In the genomic region with DNA sequence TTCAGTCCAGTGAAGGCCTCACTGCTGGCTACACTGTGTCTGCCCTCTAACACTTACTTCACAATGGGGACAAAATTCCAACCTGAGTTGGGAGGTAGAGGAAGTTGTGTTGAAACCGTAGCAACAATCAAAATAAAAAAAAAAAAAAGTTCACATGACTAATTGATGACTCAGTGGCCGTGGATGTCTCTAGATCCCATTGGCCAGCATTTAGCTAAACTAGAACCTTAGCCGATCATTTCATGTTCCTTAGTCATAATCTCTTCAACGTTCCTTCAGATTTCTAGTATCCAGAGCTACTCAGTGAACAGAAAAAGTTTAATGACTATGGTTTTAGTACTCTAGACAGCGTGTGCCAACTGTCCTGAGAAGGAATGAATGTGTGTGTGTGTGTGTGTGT, we compare ENCODE assay signal across 26 mouse cellular contexts. TPM values are rescaled to one million over a fixed set of nuclear protein-coding genes. Genes with fewer than 3 reads are reported as not detected.
DNase-seq lines count a peak whose midpoint lies in the region; ATAC-seq and TF ChIP-seq lines count a peak whose summit lies in the region.
"Had no signal": no experiment of that assay in that cellular context is flagged by ENCODE, and none has a peak within 500 bp of the region (broad histone marks: within the 10 kb centered on the region; RNA-seq: fewer than 3 reads in every experiment).

No protein-coding gene starts in this region.

- H3K4me2 ChIP-seq in liver, embryonic 12.5 days = no peak overlapping the region
- H3K4me2 ChIP-seq: forebrain, embryonic 12.5 days; heart, embryonic 13.5 days; hindbrain, embryonic 14.5 days; limb, embryonic 13.5 days; liver, embryonic 15.5 days; midbrain, embryonic 15.5 days; neural tube, embryonic 12.5 days had no signal

- peak overlapping the region; percentile 50 for H3K9ac ChIP-seq in liver, adult 2 months (ENCODE audit: low read depth, low read length)
- no peak overlapping the region for H3K9ac ChIP-seq in liver, embryonic 12.5 days
- H3K9ac ChIP-seq: forebrain, embryonic 12.5 days; heart, embryonic 13.5 days; hindbrain, embryonic 14.5 days; limb, embryonic 13.5 days; liver, embryonic 15.5 days; midbrain, embryonic 15.5 days; neural tube, embryonic 12.5 days had no signal

- no peak overlapping the region for H3K4me3 ChIP-seq in liver, adult 2 months (ENCODE audit: insufficient read depth, low read depth, low read length)
- no peak overlapping the region for H3K4me3 ChIP-seq in liver, embryonic 12.5 days
- H3K4me3 ChIP-seq: forebrain, embryonic 12.5 days; heart, embryonic 13.5 days; limb, embryonic 13.5 days; liver, embryonic 15.5 days; midbrain, embryonic 15.5 days; neural tube, embryonic 12.5 days had no signal

- 24% methylated on average over 5 of the region's 5 CpGs for WGBS in liver, adult 2 months
- 70% methylated on average over 5 of the region's 5 CpGs for WGBS in liver, embryonic 12.5 days (ENCODE audit: insufficient replicate concordance)

- H3K79me2 ChIP-seq in liver, adult 2 months (ENCODE audit: control insufficient read depth, insufficient read depth, low read length) = no peaks in the 10 kb centered on the region

- TF ChIP-seq CTCF in liver, adult 2 months (IDR thresholded peaks at IDR 0.05; ENCODE audit: low read depth, low read length) = no peak

- peak overlapping the region; percentile 97 for H3K27ac ChIP-seq in liver, adult 2 months (replicated peaks; ENCODE audit: insufficient read depth, low read depth, low read length)
- no peak overlapping the region for H3K27ac ChIP-seq in liver, embryonic 12.5 days
- H3K27ac ChIP-seq: forebrain, embryonic 12.5 days; heart, embryonic 13.5 days; hindbrain, embryonic 14.5 days; limb, embryonic 13.5 days; midbrain, embryonic 15.5 days; neural tube, embryonic 12.5 days had no signal

- no peak for ATAC-seq in liver, embryonic 12.5 days
- ATAC-seq in megakaryocyte progenitor cell, adult 5-6 weeks (replicated peaks; ENCODE audit: poor library complexity) = peak; percentile 8; the same call in 1 of the 2 replicates
- ATAC-seq: activated CD4-positive, CD25-positive, alpha-beta regulatory T cell, adult 4 months; CD4-positive, CD25-positive, alpha-beta regulatory T cell, adult 4 months; inflammation-experienced regulatory T-cells, adult 6 months; midbrain, embryonic 15.5 days had no signal

- H3K27me3 ChIP-seq in liver, adult 2 months (ENCODE audit: control insufficient read depth, insufficient read depth, low read length) = no peaks in the 10 kb centered on the region
- no peaks in the 10 kb centered on the region for H3K27me3 ChIP-seq in liver, embryonic 12.5 days (replicated peaks)
- H3K27me3 ChIP-seq: forebrain, embryonic 12.5 days; heart, embryonic 13.5 days; limb, embryonic 13.5 days; liver, embryonic 15.5 days; midbrain, embryonic 15.5 days; neural tube, embryonic 12.5 days had no signal

- 0 out of 2 replicates have a peak, but pooled peaks have one; percentile 12 for TF ChIP-seq POLR2A in liver, adult 2 months (IDR thresholded peaks at IDR 0.05; ENCODE audit: extremely low read depth, insufficient read depth, low read length)

- peaks cover 21% of the 10 kb centered on the region for H3K4me1 ChIP-seq in liver, adult 2 months (ENCODE audit: control insufficient read depth, insufficient read depth, low read length)
- no peaks in the 10 kb centered on the region for H3K4me1 ChIP-seq in liver, embryonic 12.5 days
- H3K4me1 ChIP-seq: midbrain, embryonic 15.5 days had no signal

- no peaks in the 10 kb centered on the region for H3K9me3 ChIP-seq in liver, embryonic 12.5 days (replicated peaks)
- H3K9me3 ChIP-seq: forebrain, embryonic 12.5 days; heart, embryonic 13.5 days; limb, embryonic 13.5 days; liver, embryonic 15.5 days; midbrain, embryonic 15.5 days; neural tube, embryonic 12.5 days had no signal

- DNase-seq in liver, adult 2 months (ENCODE audit: extremely low read depth, low read depth, low spot score) = peak; percentile 92
- peak; percentile 82 for DNase-seq in 3T3-L1 (ENCODE audit: low read depth, low spot score)
- peak; percentile 65 for DNase-seq in Muller cell, postnatal 12 days (ENCODE audit: inconsistent ontology term)
- DNase-seq in right cerebral cortex, postnatal 14 days = no peak
- no peak for DNase-seq in left cerebral cortex, postnatal 36 days (ENCODE audit: low spot score in 2 of 2)
- DNase-seq: cerebellum, adult 11-12 months; cerebellum, postnatal 10 days; heart, adult 11 months; heart, postnatal 14 days; kidney, adult 8-10 months; kidney, postnatal 25 days; layer of hippocampus, postnatal 36 days; right cerebral cortex, postnatal 4 days; thymus, adult 2 months had no signal

- peaks cover 9% of the 10 kb centered on the region for H3K36me3 ChIP-seq in liver, adult 2 months (ENCODE audit: control insufficient read depth, insufficient read depth, low read length)
- no peaks in the 10 kb centered on the region for H3K36me3 ChIP-seq in liver, embryonic 12.5 days
- H3K36me3 ChIP-seq: forebrain, embryonic 12.5 days; heart, embryonic 13.5 days; limb, embryonic 13.5 days; liver, embryonic 15.5 days; midbrain, embryonic 15.5 days; neural tube, embryonic 12.5 days had no signal

- intact Hi-C loops in left cerebral cortex, postnatal 36 days (cut with DNase I) = no loop called here

RNA-seq across cellular contexts. Expression of gene Pcsk6, which starts 59.2 kb away (rescaled TPM):
- total RNA-seq in liver, adult 2 months (2014; rRNA removed) = 46.2 and 50.2 TPM in 2 replicates
- polyA plus RNA-seq in liver, adult 2 months (2012; rRNA removed) = 43.2 and 45.8 TPM in 2 replicates
- polyA plus RNA-seq in liver, embryonic 12.5 days (2016; fragmentation: Nextera tagmentation; extraction: Ambion mirVana) = 0.87 and 1.0 TPM in 2 replicates
- not detected in 2 replicates for total RNA-seq in megakaryocyte progenitor cell, adult 5-6 weeks (2015)
- not detected in 2 replicates for total RNA-seq in megakaryocyte progenitor cell, adult 5-6 weeks (2017)
- total RNA-seq in left cerebral cortex, postnatal 36 days (2021) = 1 to 10 TPM; 8.4 to 9.6 TPM
- polyA plus RNA-seq: activated CD4-positive, CD25-positive, alpha-beta regulatory T cell, adult 4 months; CD4-positive, CD25-positive, alpha-beta regulatory T cell, adult 4 months; inflammation-experienced regulatory T-cells, adult 6 months had no signal

Comparison
In these comparisons a context has a peak if more than half of its experiments do, and no peak if none do; other contexts are left out.
1. DNase-seq: peak in liver, adult 2 months (single experiment), 3T3-L1 (single experiment) and Muller cell, postnatal 12 days (single experiment); none in right cerebral cortex, postnatal 14 days (single experiment) and left cerebral cortex, postnatal 36 days (0 of 2).
2. RNA of gene Pcsk6, which starts 59.2 kb away (total RNA-seq): 46.2 to 50.2 TPM in liver, adult 2 months and 8.4 to 9.6 TPM in left cerebral cortex, postnatal 36 days; not detected in megakaryocyte progenitor cell, adult 5-6 weeks; every median in the first group is over 4 times any median in the second.